Mouse (Mus musculus) MEL (cell line): ENCODE results near the gene Sema3a. TPM values are rescaled to one million over a fixed set of nuclear protein-coding genes. Genes with fewer than 3 reads are reported as not detected.

Source experiments
- DNase-seq: peaks from one replicate; pipeline ENCODE4 v3.0.0; 2011; ENCODE audit warnings: low read depth, low spot score
- H3K27ac ChIP-seq: 2 replicates; pipeline ENCODE4 v1.5.1; 2012; ENCODE audit warnings: low read depth, mild to moderate bottlenecking, control low read depth, low read length, moderate library complexity; ENCODE audit not compliant: control insufficient read depth
- H3K27me3 ChIP-seq, 2 experiments: fragments of 150-350 bp in 1 of 2; sonication (generic) in 1 of 2; 2 replicates each; pipeline ENCODE4 v1.6.1; 2012; ENCODE audit warnings: low read length in 2 of 2, mild to moderate bottlenecking in 2 of 2, improper control_type of control experiment in 1 of 2, moderate library complexity in 1 of 2; ENCODE audit not compliant: insufficient read depth in 2 of 2, control insufficient read depth in 1 of 2
- H3K36me3 ChIP-seq, 2 experiments: 2 replicates each; pipeline ENCODE4 v1.6.1; 2012 to 2014; ENCODE audit warnings: low read length in 2 of 2, improper control_type of control experiment in 1 of 2, inconsistent platforms in 1 of 2, mild to moderate bottlenecking in 1 of 2; ENCODE audit not compliant: insufficient read depth in 2 of 2, control insufficient read depth in 1 of 2
- H3K4me1 ChIP-seq, 2 experiments: fragments of 150-350 bp in 1 of 2; sonication (generic) in 1 of 2; 2 replicates each; pipeline ENCODE4 v1.6.1; 2012; ENCODE audit warnings: low read length in 2 of 2, improper control_type of control experiment in 1 of 2, mild to moderate bottlenecking in 1 of 2; ENCODE audit not compliant: insufficient read depth in 2 of 2, control insufficient read depth in 1 of 2
- H3K4me3 ChIP-seq, 2 experiments: fragments of 150-350 bp in 1 of 2; sonication (generic) in 1 of 2; 2 replicates each; pipeline ENCODE4 v1.5.1; 2012; ENCODE audit warnings: low read depth in 2 of 2, low read length in 2 of 2, mild to moderate bottlenecking in 2 of 2, moderate library complexity in 2 of 2, control low read depth in 1 of 2, improper control_type of control experiment in 1 of 2; ENCODE audit not compliant: control insufficient read depth in 1 of 2, insufficient read depth in 1 of 2
- H3K79me2 ChIP-seq: 2 replicates; pipeline ENCODE4 v1.6.1; 2012; ENCODE audit warnings: mild to moderate bottlenecking, low read length, moderate library complexity; ENCODE audit not compliant: control insufficient read depth, poor library complexity, insufficient read depth
- H3K9ac ChIP-seq: 2 replicates; pipeline ENCODE4 v1.6.1; 2012; ENCODE audit warnings: low read depth, mild to moderate bottlenecking, control low read depth, low read length, moderate library complexity; ENCODE audit not compliant: control insufficient read depth, poor library complexity, severe bottlenecking
- H3K9me3 ChIP-seq: fragments of 150-350 bp; sonication (generic); replicated peaks from 2 replicates; pipeline ENCODE4 v1.6.1; 2012; ENCODE audit warnings: mild to moderate bottlenecking, low read length, improper control_type of control experiment, moderate library complexity; ENCODE audit not compliant: insufficient read depth
- BHLHE40 ChIP-seq: IDR thresholded peaks from 2 replicates; pipeline ENCODE4 v1.6.1; 2012; ENCODE audit warnings: low read depth, mild to moderate bottlenecking, inconsistent platforms, low read length, improper control_type of control experiment, borderline replicate concordance
- CHD1 ChIP-seq: IDR thresholded peaks from 2 replicates; pipeline ENCODE4 v1.6.1; 2012; ENCODE audit warnings: low read depth, mild to moderate bottlenecking, inconsistent platforms, low read length, improper control_type of control experiment
- ETS1 ChIP-seq: IDR thresholded peaks from 2 replicates; pipeline ENCODE4 v1.6.1; 2012; ENCODE audit warnings: low read depth, mild to moderate bottlenecking, inconsistent platforms, low read length, improper control_type of control experiment, moderate library complexity
- GATA1 ChIP-seq: IDR thresholded peaks from 2 replicates; pipeline ENCODE4 v1.6.1; 2011; ENCODE audit warnings: low read depth, low read length, improper control_type of control experiment
- MAFK ChIP-seq: IDR thresholded peaks from 2 replicates; pipeline ENCODE4 v1.6.1; 2011; ENCODE audit warnings: low read depth, mild to moderate bottlenecking, low read length, improper control_type of control experiment, borderline replicate concordance
- MAZ ChIP-seq: IDR thresholded peaks from 2 replicates; pipeline ENCODE4 v1.6.1; 2012; ENCODE audit warnings: low read depth, mild to moderate bottlenecking, inconsistent platforms, low read length, improper control_type of control experiment
- MEF2A ChIP-seq: IDR thresholded peaks from 2 replicates; pipeline ENCODE4 v1.6.1; 2014; ENCODE audit warnings: low read depth, mild to moderate bottlenecking, inconsistent platforms, low read length, improper control_type of control experiment; ENCODE audit not compliant: poor library complexity, insufficient replicate concordance, severe bottlenecking; ENCODE audit errors: extremely low read depth
- MYB ChIP-seq: IDR thresholded peaks from 2 replicates; pipeline ENCODE4 v1.6.1; 2011; ENCODE audit warnings: mild to moderate bottlenecking, low read depth, low read length, improper control_type of control experiment
- MYC ChIP-seq: IDR thresholded peaks from 2 replicates; pipeline ENCODE4 v1.6.1; 2011; ENCODE audit warnings: low read depth, mild to moderate bottlenecking, low read length, improper control_type of control experiment, moderate library complexity
- NELFE ChIP-seq: IDR thresholded peaks from 2 replicates; pipeline ENCODE4 v1.6.1; 2011; ENCODE audit warnings: low read depth, low read length, improper control_type of control experiment
- NRF1 ChIP-seq: IDR thresholded peaks from 2 replicates; pipeline ENCODE4 v1.6.1; 2014; ENCODE audit warnings: low read depth, mild to moderate bottlenecking, inconsistent platforms, low read length, improper control_type of control experiment, moderate library complexity; ENCODE audit not compliant: poor library complexity, insufficient read depth, severe bottlenecking
- POLR2A ChIP-seq, 2 experiments: IDR thresholded peaks; 2 replicates each; pipeline ENCODE4 v1.6.1; 2011 to 2012; ENCODE audit warnings: low read length in 2 of 2, mild to moderate bottlenecking in 2 of 2, control low read depth in 1 of 2, improper control_type of control experiment in 1 of 2, low read depth in 1 of 2, moderate library complexity in 1 of 2; ENCODE audit not compliant: control insufficient read depth in 1 of 2, insufficient read depth in 1 of 2, poor library complexity in 1 of 2
- POLR2AphosphoS2 ChIP-seq: IDR thresholded peaks from 2 replicates; pipeline ENCODE4 v1.6.1; 2011; ENCODE audit warnings: low read length, improper control_type of control experiment
- POLR2AphosphoS5 ChIP-seq: IDR thresholded peaks from 2 replicates; pipeline ENCODE4 v1.6.1; 2012; ENCODE audit warnings: low read depth, borderline replicate concordance, mild to moderate bottlenecking, inconsistent platforms, low read length, moderate library complexity, mixed read lengths
- RAD21 ChIP-seq: IDR thresholded peaks from 2 replicates; pipeline ENCODE4 v1.6.1; 2011; ENCODE audit warnings: mild to moderate bottlenecking, low read depth, low read length, improper control_type of control experiment
- SIN3A ChIP-seq: IDR thresholded peaks from 2 replicates; pipeline ENCODE4 v1.6.1; 2012; ENCODE audit warnings: low read length, improper control_type of control experiment, inconsistent platforms
- SMC3 ChIP-seq: IDR thresholded peaks from 2 replicates; pipeline ENCODE4 v1.6.1; 2011; ENCODE audit warnings: low read depth, low read length, improper control_type of control experiment
- TAL1 ChIP-seq: IDR thresholded peaks from 2 replicates; pipeline ENCODE4 v1.6.1; 2012; ENCODE audit warnings: mild to moderate bottlenecking, inconsistent platforms, low read length, moderate library complexity, mixed read lengths
- TCF12 ChIP-seq: IDR thresholded peaks from 2 replicates; pipeline ENCODE4 v1.6.1; 2014; ENCODE audit warnings: low read depth, mild to moderate bottlenecking, inconsistent platforms, low read length, improper control_type of control experiment, moderate library complexity
- UBTF ChIP-seq: IDR thresholded peaks from 2 replicates; pipeline ENCODE4 v1.6.1; 2012; ENCODE audit warnings: low read depth, mild to moderate bottlenecking, inconsistent platforms, low read length, improper control_type of control experiment, moderate library complexity, borderline replicate concordance; ENCODE audit not compliant: insufficient read depth
- ZNF384 ChIP-seq: IDR thresholded peaks from 2 replicates; pipeline ENCODE4 v1.6.1; 2012; ENCODE audit warnings: low read depth, mild to moderate bottlenecking, inconsistent platforms, low read length, improper control_type of control experiment
- polyA plus RNA-seq, 2 experiments: library from polyadenylated mRNA; stranded (reverse) in 1 of 2; unstranded in 1 of 2; fragments of >175 nt in 1 of 2; fragments of >200 nt in 1 of 2; gene quantifications; 2 replicates each; pipeline versions ENCODE4 v1.2.1 to v1.2.4; 2012; ENCODE audit warnings: low replicate concordance in 2 of 2, low read depth in 1 of 2; ENCODE audit not compliant: insufficient read length in 2 of 2, insufficient read depth in 1 of 2, missing spikeins in 1 of 2
- total RNA-seq: library from RNA; depleted of rRNA; stranded (reverse); fragments of 300-350 nt; gene quantifications from 2 replicates; pipeline ENCODE4 v1.2.3, GENCODE M21; 2012; rRNA removed

Gene Sema3a
- total RNA-seq (not detected in 2 replicates), polyA plus RNA-seq (not detected)

DNA sequence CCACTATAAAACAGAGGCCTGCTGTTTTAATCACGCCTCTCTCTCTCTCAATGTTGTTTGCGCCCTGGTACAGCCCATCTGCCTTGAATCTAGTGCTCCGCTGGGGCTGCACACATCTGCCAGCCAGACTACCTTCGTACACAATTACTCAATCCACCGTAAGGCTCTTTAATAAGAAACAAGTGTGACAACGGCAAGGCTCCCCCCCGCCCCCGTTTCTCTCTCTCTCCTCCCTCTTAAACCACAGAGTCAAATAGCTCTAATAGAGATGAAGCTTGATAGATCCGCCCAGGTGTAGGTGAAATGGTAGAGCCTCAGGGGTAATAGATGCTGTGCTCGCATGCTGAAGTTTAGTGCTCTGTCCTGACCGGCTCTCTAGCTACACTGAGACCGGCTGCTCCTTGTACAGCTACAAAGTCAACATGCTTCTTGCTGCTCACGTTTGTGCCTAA, at the start of gene Sema3a:
TSS of gene Sema3a (plus strand) at position 174 of the 452 bp plus-strand sequence.
- H3K27me3 ChIP-seq = no peaks in the 10 kb centered on the region
- TF ChIP-seq RAD21 = no peak
- no peak for TF ChIP-seq MAZ
- no peak for TF ChIP-seq POLR2AphosphoS5
- TF ChIP-seq TAL1 = no peak
- TF ChIP-seq TCF12 = no peak
- no peak for TF ChIP-seq MYC
- no peak for TF ChIP-seq ZNF384
- TF ChIP-seq MYB = no peak
- no peak for TF ChIP-seq UBTF
- TF ChIP-seq ETS1 = no peak
- no peak for TF ChIP-seq NELFE
- no peak for TF ChIP-seq CHD1
- TF ChIP-seq MAFK = no peak
- TF ChIP-seq GATA1 = no peak
- TF ChIP-seq SMC3 = no peak
- no peak for TF ChIP-seq BHLHE40
- TF ChIP-seq, all 39 proteins: peak for 0
- no peak for DNase-seq
- Histone ChIP-seq H3K4me3 (no peak within 1 kb of the TSS), H3K9me3 (no peaks in the 10 kb centered on the region), H3K79me2 (no peaks in the 10 kb centered on the region), H3K27ac (no peak within 1 kb of the TSS), H3K4me1 (no peaks in the 10 kb centered on the region), H3K36me3 (no peaks in the 10 kb centered on the region), H3K9ac (no peak within 1 kb of the TSS)

DNA sequence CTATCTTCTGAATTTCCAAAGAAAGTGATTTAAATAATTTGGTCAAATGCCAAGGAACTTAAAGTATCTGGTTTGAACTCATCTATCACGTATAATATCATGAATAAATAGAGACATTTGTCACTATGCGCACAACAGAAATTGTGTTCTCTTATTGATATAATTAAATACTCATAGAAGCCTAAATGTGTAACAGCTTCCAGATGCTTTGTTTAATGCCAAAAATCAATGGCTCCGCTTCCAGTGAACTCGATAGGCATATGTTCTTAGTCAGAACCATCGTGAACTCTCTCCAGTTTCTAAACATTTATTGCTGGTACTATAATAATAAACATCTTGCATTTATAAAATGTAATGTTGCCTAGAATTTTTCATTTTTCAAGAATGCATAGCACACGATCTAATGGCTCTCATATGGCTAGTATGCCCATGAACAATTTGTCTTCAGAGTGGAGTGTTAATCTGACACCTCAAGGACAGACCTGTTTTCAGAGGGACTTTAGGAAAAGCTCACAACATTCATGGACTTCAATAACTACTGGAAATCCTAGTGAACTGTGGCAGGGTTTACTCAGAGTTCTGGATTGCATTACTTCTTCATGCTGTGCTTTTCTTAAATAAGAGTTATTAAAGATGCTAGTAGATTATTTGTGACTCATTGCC, 40.3 kb upstream of the Sema3a start:
- no peaks in the 10 kb centered on the region for H3K9me3 ChIP-seq
- no peaks in the 10 kb centered on the region for H3K79me2 ChIP-seq
- no peak overlapping the region for H3K9ac ChIP-seq
- TF ChIP-seq POLR2A (IDR thresholded peaks at IDR 0.05; ENCODE audit: control insufficient read depth in 1 of 2, insufficient read depth in 1 of 2, low read depth in 1 of 2, low read length in 2 of 2, poor library complexity in 1 of 2) (no peak), SIN3A (no peak), NRF1 (no peak), GATA1 (no peak), MEF2A (no peak), CHD1 (no peak), ZNF384 (no peak), POLR2AphosphoS5 (no peak), TCF12 (no peak), POLR2AphosphoS2 (no peak), RAD21 (no peak)
- DNase-seq = no peak
- no peak overlapping the region for H3K27ac ChIP-seq
- H3K4me3 ChIP-seq = no peak overlapping the region
- no peaks in the 10 kb centered on the region for H3K27me3 ChIP-seq
- H3K4me1 ChIP-seq = no peaks in the 10 kb centered on the region
- no peaks in the 10 kb centered on the region for H3K36me3 ChIP-seq
